Mouse (Mus musculus): ENCODE data around the gene Mcm5. TPM values are rescaled to one million over a fixed set of nuclear protein-coding genes. Genes with fewer than 3 reads are reported as not detected.

The Mcm5 gene
- polyA plus RNA-seq (2012; rRNA removed) = 8.0 and 9.2 TPM in 2 replicates

DNA sequence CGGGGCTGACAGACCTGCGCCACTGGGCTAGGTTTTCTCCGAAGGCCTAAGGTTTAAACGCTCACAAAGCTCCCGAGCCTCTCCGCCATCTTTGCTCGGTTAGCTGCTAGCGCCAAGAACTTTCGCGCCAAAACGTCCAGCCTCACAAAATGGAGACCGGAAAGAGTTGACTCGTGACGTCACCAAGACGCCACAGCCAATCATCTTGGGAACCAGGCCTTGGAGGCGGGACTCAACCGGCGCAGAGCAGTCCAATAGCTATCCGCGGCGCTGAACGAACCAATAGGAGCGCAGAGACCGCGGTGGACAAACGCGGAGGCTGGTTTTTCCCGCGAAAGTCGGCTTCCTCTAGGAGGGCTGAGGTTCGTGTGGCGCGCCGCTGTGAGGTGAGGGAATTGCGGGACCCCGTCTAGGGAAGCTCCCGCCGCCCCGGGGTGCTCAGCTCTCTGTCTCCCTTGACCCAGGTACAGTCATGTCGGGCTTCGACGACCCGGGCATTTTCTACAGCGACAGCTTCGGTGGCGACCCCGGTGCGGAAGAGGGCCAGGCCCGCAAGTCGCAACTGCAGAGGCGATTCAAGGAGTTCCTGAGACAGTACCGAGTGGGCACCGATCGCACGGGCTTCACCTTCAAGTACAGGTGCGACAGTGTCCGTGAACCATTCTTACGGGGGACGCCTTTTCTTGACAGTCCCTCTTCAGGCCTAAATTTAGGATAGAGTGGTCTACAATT lies at the start of gene Mcm5:
Gene Mcm5 (plus strand): TSS at position 334 of the 732 bp plus-strand sequence.
- TF ChIP-seq POLR2A (IDR thresholded peaks at IDR 0.05; ENCODE audit: borderline replicate concordance, extremely low read depth, low read depth, low read length) = peak; percentile 56; the same call in 1 of the 2 replicates
- TF ChIP-seq CTCF (IDR thresholded peaks at IDR 0.05; ENCODE audit: insufficient read depth, low read length) = no peak
- peaks cover 3% of the 10 kb centered on the region; the same call in 1 of the 2 replicates for H3K4me1 ChIP-seq (ENCODE audit: control insufficient read depth, insufficient read depth, low read length)
- peak within 1 kb of the TSS; percentile 96 for H3K4me3 ChIP-seq (replicated peaks; ENCODE audit: extremely low read depth, low read depth, low read length)
- under 1% methylated on average over 59 of the region's 59 CpGs for WGBS
- peak; percentile 99 for DNase-seq

DNA sequence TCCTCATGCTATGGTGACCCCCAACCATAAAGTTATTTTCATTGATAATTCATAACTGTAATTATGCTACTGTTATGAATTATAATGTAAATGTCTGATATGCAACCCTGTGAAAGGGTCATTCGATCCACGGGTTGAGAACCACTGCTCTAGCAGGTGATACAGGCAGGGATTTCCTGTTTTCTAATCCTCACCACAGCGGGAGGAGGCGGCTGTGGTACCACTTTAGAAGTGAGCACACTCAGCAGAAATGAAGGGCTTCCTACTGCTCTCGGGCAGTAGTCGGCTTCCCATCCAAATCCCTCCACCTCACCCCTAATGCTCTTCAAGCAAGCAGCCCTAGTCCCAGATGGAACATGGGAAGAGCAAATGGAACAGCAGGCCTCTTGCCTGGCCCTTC lies 49.3 kb upstream of the Mcm5 start:
- H3K4me1 ChIP-seq (ENCODE audit: control insufficient read depth, insufficient read depth, low read length) = no peaks in the 10 kb centered on the region
- no peak for DNase-seq
- H3K4me3 ChIP-seq (replicated peaks; ENCODE audit: extremely low read depth, low read depth, low read length) = no peak overlapping the region
- 73% methylated on average over 6 of the region's 6 CpGs for WGBS
- TF ChIP-seq CTCF (IDR thresholded peaks at IDR 0.05; ENCODE audit: insufficient read depth, low read length) = no peak

DNA sequence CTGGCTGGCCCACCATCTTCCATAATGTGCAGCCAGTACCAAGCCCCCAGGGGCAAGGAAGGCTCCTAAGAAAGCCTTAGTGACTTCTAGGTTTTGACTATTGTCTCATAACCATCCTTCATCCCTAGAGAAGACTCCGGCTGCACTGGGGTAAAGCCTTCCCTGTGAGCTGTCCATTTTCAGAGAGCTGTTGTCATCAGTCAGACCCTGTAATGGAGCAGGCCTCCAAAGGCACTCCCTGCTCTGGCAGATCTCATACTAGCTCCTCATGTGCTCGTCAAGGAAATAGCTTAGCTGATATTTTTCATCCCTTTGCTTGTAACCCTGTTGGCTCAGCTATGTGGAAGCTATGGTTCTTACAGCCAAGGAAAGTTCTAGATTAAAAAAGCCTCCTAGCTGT lies 48.6 kb upstream of the Mcm5 start:
- DNase-seq = no peak
- H3K4me1 ChIP-seq (ENCODE audit: control insufficient read depth, insufficient read depth, low read length) = no peaks in the 10 kb centered on the region
- WGBS = 82% methylated on average over 2 of the region's 2 CpGs

DNA sequence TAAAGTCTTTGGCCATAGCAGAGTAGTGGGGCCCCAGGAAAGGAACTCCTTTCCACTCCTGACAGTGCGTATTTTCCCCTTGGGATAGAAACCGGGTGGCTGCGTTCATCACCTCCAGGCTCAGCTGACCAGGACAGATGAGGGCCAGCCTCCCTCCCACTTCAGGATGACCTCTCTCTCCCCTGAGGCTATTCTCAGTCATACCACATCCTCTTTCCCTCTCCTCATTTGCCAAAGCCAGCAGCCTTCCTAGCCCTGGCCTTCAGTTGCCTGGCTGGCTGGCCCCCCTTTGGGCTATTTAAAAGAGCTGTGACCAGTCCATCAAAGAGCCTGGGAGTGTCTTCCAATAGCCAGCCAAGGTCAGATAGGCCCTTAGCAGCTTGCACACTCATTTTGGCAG lies 46.1 kb upstream of the Mcm5 start:
- no peak for DNase-seq
- TF ChIP-seq POLR2A (IDR thresholded peaks at IDR 0.05; ENCODE audit: borderline replicate concordance, extremely low read depth, low read depth, low read length) (no peak), CTCF (IDR thresholded peaks at IDR 0.05; ENCODE audit: insufficient read depth, low read length) (no peak)
- no peaks in the 10 kb centered on the region for H3K4me1 ChIP-seq (ENCODE audit: control insufficient read depth, insufficient read depth, low read length)
- H3K4me3 ChIP-seq (replicated peaks; ENCODE audit: extremely low read depth, low read depth, low read length) = no peak overlapping the region
- 71% methylated on average over 3 of the region's 3 CpGs for WGBS

More for the DNA sequence above, 48.6 kb upstream of the Mcm5 start:
- TF ChIP-seq POLR2A (IDR thresholded peaks at IDR 0.05; ENCODE audit: borderline replicate concordance, extremely low read depth, low read depth, low read length) (no peak), CTCF (IDR thresholded peaks at IDR 0.05; ENCODE audit: insufficient read depth, low read length) (no peak)
- no peak overlapping the region for H3K4me3 ChIP-seq (replicated peaks; ENCODE audit: extremely low read depth, low read depth, low read length)

DNA sequence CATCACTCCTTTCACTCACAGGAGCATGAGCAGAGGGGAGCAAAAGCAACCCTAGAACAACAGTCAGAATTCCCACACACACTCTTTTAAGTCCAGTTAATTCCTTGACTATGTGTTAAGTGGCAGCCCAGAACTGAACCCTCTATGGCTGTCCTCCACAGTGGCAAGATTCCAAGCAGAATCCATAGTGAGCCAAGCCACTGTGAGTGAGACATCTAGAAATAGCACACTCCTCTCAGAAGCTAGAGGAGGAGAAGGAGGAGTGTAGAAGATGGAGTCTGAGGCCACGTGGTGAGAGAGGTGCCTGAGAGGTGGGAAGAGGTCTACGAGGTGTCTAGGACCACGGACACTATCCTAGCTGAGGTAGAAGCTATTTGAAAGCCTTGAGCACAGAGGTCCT lies 44.6 kb upstream of the Mcm5 start:
- no peaks in the 10 kb centered on the region for H3K4me1 ChIP-seq (ENCODE audit: control insufficient read depth, insufficient read depth, low read length)
- no peak for DNase-seq
- no peak for TF ChIP-seq POLR2A (IDR thresholded peaks at IDR 0.05; ENCODE audit: borderline replicate concordance, extremely low read depth, low read depth, low read length)
- H3K4me3 ChIP-seq (replicated peaks; ENCODE audit: extremely low read depth, low read depth, low read length) = no peak overlapping the region
- 74% methylated on average over 3 of the region's 3 CpGs for WGBS

DNA sequence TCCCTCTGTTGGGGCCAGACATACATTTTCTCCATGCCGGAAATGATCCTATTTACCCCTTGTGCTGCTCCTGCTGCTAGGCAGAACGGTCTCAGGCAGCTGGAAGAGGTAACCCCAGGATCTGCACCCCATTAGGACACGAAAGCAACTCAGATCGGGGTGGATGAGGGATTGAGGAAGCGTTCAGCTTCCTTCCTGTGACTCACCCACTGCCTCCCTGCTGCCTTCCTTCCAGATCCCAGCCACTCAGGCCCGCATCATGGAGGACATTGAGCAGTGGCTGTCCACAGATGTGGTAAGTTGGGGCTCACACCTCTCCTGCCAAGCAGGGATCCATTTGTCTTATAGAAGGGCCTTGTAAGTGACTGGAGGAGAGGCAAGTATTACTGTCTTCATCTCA lies 42.1 kb upstream of the Mcm5 start:
- no peaks in the 10 kb centered on the region for H3K4me1 ChIP-seq (ENCODE audit: control insufficient read depth, insufficient read depth, low read length)
- DNase-seq = no peak
- 57% methylated on average over 6 of the region's 6 CpGs for WGBS
- TF ChIP-seq POLR2A (IDR thresholded peaks at IDR 0.05; ENCODE audit: borderline replicate concordance, extremely low read depth, low read depth, low read length) = no peak
- no peak for TF ChIP-seq CTCF (IDR thresholded peaks at IDR 0.05; ENCODE audit: insufficient read depth, low read length)
- H3K4me3 ChIP-seq (replicated peaks; ENCODE audit: extremely low read depth, low read depth, low read length) = no peak overlapping the region

DNA sequence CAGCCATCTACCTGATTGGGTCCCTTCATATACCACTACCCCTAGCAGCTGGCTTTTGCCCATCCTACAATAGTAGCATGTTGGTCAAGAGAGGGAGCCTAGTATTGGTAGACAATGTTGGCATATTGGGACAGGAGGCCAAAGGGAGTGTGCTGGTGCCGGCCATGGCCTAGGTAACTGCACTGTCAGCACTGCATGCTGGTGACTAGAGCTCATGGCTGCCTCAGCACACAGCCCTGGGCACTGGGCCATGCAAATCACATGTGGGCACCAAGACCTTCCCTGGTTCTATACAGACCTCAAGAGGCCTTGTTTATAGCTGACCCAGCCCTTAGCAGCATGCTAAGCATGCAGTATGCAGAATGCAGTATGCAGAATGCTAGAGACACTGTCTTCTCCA lies 39.1 kb upstream of the Mcm5 start:
- H3K4me1 ChIP-seq (ENCODE audit: control insufficient read depth, insufficient read depth, low read length) = no peaks in the 10 kb centered on the region
- H3K4me3 ChIP-seq (replicated peaks; ENCODE audit: extremely low read depth, low read depth, low read length) = no peak overlapping the region
- TF ChIP-seq CTCF (IDR thresholded peaks at IDR 0.05; ENCODE audit: insufficient read depth, low read length) (no peak), POLR2A (IDR thresholded peaks at IDR 0.05; ENCODE audit: borderline replicate concordance, extremely low read depth, low read depth, low read length) (no peak)
- no peak for DNase-seq
- 84% methylated on average over 1 of the region's 1 CpGs for WGBS

DNA sequence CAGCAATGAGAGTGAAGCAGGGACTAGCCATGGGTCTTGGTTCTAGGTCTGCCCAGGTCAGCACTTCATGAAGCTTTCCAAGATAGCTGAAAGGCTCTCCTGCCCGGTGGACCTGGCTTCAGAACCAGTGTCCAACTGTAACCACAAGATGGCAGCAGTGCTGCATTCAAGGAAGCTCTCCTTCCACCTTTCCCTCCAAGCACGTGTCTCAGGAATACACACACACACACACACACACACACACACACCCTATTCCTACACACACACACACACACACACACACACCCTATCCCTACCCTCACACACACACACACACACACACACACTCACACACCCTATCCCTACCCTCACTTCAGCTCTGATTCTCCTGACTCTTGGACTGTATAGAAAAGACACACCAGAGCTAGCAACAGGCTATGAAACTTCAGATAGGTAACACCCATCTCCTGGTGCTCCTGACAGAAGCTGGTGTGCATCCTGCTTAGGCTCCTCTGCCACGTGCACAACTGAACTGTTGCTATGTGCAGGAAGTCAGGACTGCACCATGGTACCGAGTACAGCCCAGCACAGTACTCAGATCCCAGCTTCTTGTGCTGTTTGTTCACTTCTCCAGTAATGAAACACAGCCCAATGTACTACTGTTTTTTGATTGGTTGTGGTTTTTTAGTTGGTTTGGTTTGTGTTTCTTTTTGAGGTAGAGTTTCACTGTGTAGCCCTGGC lies 37.6 kb upstream of the Mcm5 start:
- TF ChIP-seq CTCF (IDR thresholded peaks at IDR 0.05; ENCODE audit: insufficient read depth, low read length) = peak; percentile 96
- TF ChIP-seq POLR2A (IDR thresholded peaks at IDR 0.05; ENCODE audit: borderline replicate concordance, extremely low read depth, low read depth, low read length) = no peak
- Histone ChIP-seq H3K4me1 (ENCODE audit: control insufficient read depth, insufficient read depth, low read length) (no peaks in the 10 kb centered on the region), H3K4me3 (replicated peaks; ENCODE audit: extremely low read depth, low read depth, low read length) (no peak overlapping the region)
- WGBS = 16% methylated on average over 4 of the region's 4 CpGs
- peak; percentile 76 for DNase-seq

DNA sequence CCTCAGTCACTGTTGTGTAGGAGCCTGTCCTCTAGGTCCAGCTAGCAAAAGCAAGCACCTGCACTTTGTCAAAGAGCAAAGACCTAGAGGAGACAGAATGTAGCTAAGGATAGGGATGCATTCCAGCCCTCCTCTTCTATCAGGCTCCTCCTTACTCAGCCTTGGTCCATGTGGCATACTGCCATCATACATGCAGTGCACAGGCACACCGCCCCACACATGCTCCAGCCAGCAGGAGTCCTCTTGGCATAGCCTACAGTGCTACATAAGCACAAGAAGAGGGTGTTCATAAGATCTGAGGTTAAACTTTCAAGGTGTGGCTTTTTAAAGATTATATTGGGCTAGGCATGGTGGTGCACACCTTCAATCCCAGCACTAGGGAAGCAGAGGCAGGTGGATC lies 34.5 kb upstream of the Mcm5 start:
- TF ChIP-seq POLR2A (IDR thresholded peaks at IDR 0.05; ENCODE audit: borderline replicate concordance, extremely low read depth, low read depth, low read length) (no peak), CTCF (IDR thresholded peaks at IDR 0.05; ENCODE audit: insufficient read depth, low read length) (no peak)
- WGBS = 69% methylated on average over 1 of the region's 1 CpGs

DNA sequence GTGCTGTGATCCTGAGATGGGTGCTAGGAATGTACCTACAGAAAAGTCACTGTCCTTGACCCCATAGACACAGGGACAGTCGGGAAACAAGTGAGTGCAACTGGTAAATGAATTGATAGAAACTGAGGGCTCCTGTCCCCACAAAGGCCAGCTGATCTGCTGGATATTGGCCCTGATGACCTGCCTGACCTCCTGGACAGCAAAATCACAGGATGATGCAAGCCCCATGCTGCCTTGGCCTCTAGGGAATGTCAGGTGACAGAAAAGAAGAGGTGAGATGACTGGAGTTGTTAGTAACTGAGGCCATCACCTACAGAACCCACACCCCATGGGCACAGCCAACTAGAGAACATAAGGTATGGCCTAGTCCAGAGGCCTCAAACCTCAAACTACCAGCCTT lies 31.2 kb upstream of the Mcm5 start:
- 59% methylated on average over 1 of the region's 1 CpGs for WGBS
- Histone ChIP-seq H3K4me1 (ENCODE audit: control insufficient read depth, insufficient read depth, low read length) (peaks cover 2% of the 10 kb centered on the region; the same call in 1 of the 2 replicates), H3K4me3 (replicated peaks; ENCODE audit: extremely low read depth, low read depth, low read length) (no peak overlapping the region)
- TF ChIP-seq CTCF (IDR thresholded peaks at IDR 0.05; ENCODE audit: insufficient read depth, low read length) (no peak), POLR2A (IDR thresholded peaks at IDR 0.05; ENCODE audit: borderline replicate concordance, extremely low read depth, low read depth, low read length) (no peak)
- no peak for DNase-seq

More for the DNA sequence above, 34.5 kb upstream of the Mcm5 start:
- no peak overlapping the region for H3K4me3 ChIP-seq (replicated peaks; ENCODE audit: extremely low read depth, low read depth, low read length)
- no peak for DNase-seq
- no peaks in the 10 kb centered on the region for H3K4me1 ChIP-seq (ENCODE audit: control insufficient read depth, insufficient read depth, low read length)
